Mouse (Mus musculus): ENCODE data around the gene 2310061I04Rik.

Gene 2310061I04Rik

DNA sequence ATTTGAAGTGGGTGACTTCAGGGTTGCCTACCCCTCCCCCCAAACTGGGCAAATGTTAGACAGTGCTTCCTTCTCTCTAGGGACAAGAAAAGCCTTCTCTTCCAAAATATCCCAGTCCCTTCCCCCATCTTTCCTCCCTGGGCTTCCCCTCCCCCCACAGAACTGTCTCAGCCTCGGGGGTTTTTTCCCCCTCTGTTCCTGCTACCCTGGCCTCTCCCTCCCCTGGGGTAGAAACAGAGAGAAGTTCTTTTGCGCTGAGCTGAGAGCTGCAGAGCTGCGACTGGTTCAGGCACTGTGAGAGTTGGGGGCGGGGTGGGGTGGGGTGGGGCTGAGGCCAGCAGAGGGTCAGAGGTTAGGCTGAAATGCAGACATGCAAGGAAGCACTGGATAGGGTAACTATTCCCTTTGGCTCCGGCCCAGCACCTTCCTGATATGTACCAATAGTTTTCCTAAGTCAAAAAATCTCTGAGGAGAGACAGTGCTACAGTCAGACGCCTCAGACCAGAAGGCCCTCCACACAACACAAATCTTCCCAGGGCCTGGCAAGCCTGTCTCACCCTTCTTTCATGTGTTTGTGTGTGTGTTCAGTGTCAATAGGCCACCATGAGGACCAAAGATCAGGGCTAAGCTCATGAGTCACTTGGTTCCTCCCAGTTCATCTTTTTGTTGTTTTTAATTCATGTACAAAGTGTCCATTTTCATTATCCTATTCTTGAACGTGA lies 27.7 kb downstream of the 2310061I04Rik start:
- DNase-seq (ENCODE audit: low spot score): peak; percentile 65

DNA sequence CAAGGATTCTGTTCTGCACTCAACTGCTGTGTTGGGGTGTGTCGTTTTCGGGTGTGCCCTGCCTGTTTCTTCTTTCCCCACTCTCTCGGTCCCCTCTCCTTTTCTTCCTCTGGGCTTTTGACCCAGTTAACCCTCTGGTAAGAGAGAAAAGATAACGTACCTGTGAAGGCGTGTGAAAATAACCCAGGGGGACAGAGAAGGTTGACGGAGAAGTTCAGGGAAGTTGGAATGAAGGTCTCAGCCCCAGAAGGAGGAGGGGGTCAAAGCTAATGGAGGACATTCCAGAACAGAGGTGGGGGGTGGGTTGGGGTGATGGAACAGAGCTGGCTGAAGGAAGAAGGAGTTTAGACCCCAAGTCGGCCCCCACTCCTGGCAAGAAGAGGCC lies 28.3 kb downstream of the 2310061I04Rik start:
- DNase-seq (ENCODE audit: low spot score): no peak

DNA sequence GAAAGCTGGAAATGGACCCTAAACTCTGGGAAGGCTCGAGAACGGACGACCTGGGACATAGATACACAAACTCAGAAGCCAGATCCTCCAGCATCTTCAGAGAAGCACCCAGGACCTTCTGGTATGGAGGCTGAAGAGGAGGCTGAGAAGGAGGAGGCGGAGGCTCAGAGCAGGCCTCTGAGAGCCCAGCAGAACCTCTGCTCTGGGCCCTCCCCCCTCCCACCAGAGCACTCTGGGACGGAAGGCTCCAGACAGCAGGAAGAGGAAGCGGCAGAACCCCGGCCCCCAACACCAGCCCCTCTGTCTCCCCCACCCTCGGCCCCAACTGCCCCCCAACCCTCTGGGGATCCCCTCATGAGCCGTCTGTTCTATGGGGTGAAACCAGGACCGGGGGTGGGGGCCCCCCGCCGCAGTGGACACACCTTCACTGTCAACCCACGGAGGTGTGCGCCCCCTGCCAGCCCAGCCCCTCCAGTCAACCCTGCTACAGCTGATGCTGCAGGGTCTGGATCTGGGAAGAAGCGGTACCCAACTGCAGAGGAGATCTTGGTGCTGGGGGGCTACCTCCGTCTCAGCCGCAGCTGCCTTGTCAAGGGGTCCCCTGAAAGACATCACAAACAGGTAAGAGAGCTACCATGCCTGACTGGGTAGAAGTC lies 28.9 kb downstream of the 2310061I04Rik start:
- no peak for DNase-seq (ENCODE audit: low spot score)

DNA sequence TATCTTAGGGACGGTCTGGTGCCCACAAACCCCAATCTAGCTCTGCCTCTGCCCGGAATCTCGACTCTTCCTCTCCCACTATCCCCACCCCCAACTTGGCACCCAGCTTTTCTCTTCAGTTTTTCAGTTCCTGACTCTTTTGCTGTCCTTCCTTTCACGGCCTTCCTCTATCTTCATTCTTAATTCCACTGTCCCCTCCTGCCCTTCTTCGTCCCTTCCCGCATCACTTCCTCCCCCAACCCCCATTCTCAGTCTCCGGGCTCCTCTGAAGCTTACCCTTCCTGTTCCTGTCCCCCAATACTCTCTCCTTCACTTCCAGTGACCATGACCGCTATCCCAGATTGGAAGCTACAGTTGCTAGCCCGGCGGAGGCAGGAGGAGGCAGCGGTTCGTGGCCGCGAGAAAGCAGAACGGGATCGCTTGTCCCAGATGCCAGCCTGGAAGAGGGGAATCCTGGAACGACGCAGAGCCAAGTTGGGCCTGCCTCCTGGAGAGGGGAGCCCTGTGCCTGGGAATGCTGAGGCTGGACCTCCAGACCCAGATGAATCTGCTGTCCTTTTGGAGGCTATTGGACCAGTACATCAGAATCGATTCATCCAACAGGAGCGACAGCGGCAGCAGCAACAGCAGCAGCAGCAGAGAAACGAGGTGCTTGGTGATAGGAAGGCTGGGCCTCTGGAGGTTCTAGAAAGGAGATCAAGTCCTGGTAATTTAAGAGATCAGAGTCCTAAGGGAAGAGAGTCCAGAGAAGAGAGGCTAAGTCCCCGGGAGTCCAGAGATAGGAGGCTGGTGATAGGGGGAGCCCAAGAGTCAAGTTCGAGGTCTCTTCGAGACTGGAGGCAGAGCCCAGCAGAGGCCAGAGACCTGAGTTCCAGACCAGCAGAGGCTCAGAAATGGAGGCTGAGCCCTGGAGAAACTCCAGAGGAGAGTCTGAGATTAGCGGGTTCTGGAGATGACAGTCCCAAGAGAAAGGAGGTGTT lies 30.0 kb downstream of the 2310061I04Rik start:
- peak; percentile 58 for DNase-seq (ENCODE audit: low spot score)

GRCm38 (mm10) chr17:35866281-35866831 lies 30.9 kb downstream of the 2310061I04Rik start:
- peak; percentile 84 for DNase-seq (ENCODE audit: low spot score)

- DNase-seq (ENCODE audit: low spot score): peak; percentile 88
These were observed 31.6 kb downstream of the 2310061I04Rik start, which contains the start of gene Ppp1r18 for GRCm38 (mm10) chr17:35865481-35866280. Ppp1r18 (plus strand) TSS chr17:35865593.

- no peak for DNase-seq (ENCODE audit: low spot score)
These were observed 32.3 kb downstream of the 2310061I04Rik start for GRCm38 (mm10) chr17:35864832-35865353.

DNA sequence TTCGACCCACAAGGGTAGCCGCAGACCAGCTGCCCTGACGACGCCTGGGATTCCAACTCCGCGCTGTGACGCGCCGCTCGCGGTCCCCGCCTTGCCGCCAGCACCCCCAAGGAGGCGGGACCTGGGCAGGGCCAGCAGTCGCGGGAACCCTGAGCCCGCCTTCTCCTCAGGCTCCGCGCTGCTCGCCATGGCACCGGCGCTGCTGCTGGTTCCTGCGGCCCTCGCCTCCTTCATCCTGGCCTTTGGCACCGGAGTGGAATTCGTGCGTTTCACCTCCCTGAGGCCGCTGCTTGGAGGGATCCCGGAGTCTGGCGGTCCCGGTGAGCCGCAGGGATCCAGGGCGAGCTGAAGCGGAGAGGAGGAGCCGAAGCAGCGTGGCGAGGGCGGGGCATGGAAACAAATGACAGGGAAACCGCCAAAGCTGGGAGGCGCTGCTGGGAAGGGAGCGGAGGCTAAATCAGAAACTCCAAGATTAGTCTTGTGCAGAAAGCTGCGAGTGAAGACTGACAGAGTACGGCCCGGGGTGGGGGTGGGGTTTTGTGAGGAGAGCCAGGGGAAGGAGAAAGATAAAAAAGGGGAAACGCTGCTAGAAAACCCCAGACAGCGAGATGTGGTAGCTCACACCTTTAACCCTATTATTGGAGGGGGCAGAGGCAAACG lies 35.9 kb downstream of the 2310061I04Rik start, which contains the start of gene Nrm:
Gene Nrm, plus strand, starts transcription at position 121 of the 660 bp plus-strand sequence.
- DNase-seq (ENCODE audit: low spot score): peak; percentile 92

GRCm38 (mm10) chr17:35860831-35861197 lies 36.4 kb downstream of the 2310061I04Rik start:
- DNase-seq (ENCODE audit: low spot score): no peak

GRCm38 (mm10) chr17:35859835-35860234 lies 37.4 kb downstream of the 2310061I04Rik start:
- DNase-seq (ENCODE audit: low spot score): no peak

- DNase-seq (ENCODE audit: low spot score): no peak
These were observed 37.9 kb downstream of the 2310061I04Rik start for GRCm38 (mm10) chr17:35859371-35859770.

DNA sequence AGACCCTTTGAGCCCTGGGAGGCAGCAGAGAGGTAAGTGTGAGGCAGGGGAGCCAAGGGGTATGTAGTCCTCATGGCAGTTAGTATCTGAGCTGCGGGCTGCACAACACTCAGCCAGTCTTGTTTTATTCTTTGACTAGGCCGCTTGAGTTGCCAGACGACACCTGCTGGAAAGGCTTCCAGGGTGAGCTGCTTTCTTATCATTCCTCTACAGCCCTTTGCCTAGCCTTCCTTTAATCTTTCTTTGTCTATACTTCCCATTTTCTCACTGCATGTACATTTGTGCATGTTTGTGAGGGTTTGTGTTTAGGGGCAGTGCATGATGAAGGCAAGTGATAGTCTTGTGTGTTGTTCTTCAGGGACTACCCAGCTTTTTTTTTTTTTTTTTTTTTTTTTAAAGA lies 46.3 kb downstream of the 2310061I04Rik start:
- DNase-seq (ENCODE audit: low spot score): no peak

DNA sequence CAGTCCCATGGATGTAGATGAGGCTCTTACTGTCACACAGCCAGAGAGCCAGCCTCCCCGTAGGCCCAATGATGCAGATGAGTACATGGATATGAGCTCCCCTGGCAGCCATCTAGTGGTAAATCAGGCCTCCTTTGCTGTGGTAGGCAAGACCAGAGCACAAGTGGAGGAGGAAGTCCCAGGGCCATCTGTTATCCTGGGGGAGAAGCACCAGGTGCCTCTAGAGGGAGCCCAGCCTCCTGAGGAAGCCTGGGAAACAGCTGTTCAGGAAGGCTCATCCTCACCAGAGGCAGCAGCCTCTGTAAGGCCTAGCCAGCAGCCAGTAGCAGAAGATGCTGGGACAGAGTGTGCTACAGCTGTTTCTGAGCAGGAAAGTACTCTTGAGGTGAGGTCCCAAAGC lies 49.1 kb downstream of the 2310061I04Rik start:
- no peak for DNase-seq (ENCODE audit: low spot score)

GRCm38 (mm10) chr17:35843514-35843913 lies 53.7 kb downstream of the 2310061I04Rik start:
- no peak for DNase-seq (ENCODE audit: low spot score)
